Mouse (Mus musculus) MEL (cell line): ENCODE measurements around the gene Pcnt. TPM values are rescaled to one million over a fixed set of nuclear protein-coding genes. Genes with fewer than 3 reads are reported as not detected.

ENCODE experiments used
- DNase-seq: peaks from one replicate; pipeline ENCODE4 v3.0.0; 2011; ENCODE audit warnings: low read depth, low spot score
- H3K27ac ChIP-seq: 2 replicates; pipeline ENCODE4 v1.5.1; 2012; ENCODE audit warnings: low read depth, mild to moderate bottlenecking, control low read depth, low read length, moderate library complexity; ENCODE audit not compliant: control insufficient read depth
- H3K27me3 ChIP-seq, 2 experiments: fragments of 150-350 bp in 1 of 2; sonication (generic) in 1 of 2; 2 replicates each; pipeline ENCODE4 v1.6.1; 2012; ENCODE audit warnings: low read length in 2 of 2, mild to moderate bottlenecking in 2 of 2, improper control_type of control experiment in 1 of 2, moderate library complexity in 1 of 2; ENCODE audit not compliant: insufficient read depth in 2 of 2, control insufficient read depth in 1 of 2
- H3K36me3 ChIP-seq, 2 experiments: 2 replicates each; pipeline ENCODE4 v1.6.1; 2012 to 2014; ENCODE audit warnings: low read length in 2 of 2, improper control_type of control experiment in 1 of 2, inconsistent platforms in 1 of 2, mild to moderate bottlenecking in 1 of 2; ENCODE audit not compliant: insufficient read depth in 2 of 2, control insufficient read depth in 1 of 2
- H3K4me1 ChIP-seq, 2 experiments: fragments of 150-350 bp in 1 of 2; sonication (generic) in 1 of 2; 2 replicates each; pipeline ENCODE4 v1.6.1; 2012; ENCODE audit warnings: low read length in 2 of 2, improper control_type of control experiment in 1 of 2, mild to moderate bottlenecking in 1 of 2; ENCODE audit not compliant: insufficient read depth in 2 of 2, control insufficient read depth in 1 of 2
- H3K4me3 ChIP-seq, 2 experiments: fragments of 150-350 bp in 1 of 2; sonication (generic) in 1 of 2; 2 replicates each; pipeline ENCODE4 v1.5.1; 2012; ENCODE audit warnings: low read depth in 2 of 2, low read length in 2 of 2, mild to moderate bottlenecking in 2 of 2, moderate library complexity in 2 of 2, control low read depth in 1 of 2, improper control_type of control experiment in 1 of 2; ENCODE audit not compliant: control insufficient read depth in 1 of 2, insufficient read depth in 1 of 2
- H3K79me2 ChIP-seq: 2 replicates; pipeline ENCODE4 v1.6.1; 2012; ENCODE audit warnings: mild to moderate bottlenecking, low read length, moderate library complexity; ENCODE audit not compliant: control insufficient read depth, poor library complexity, insufficient read depth
- H3K9ac ChIP-seq: 2 replicates; pipeline ENCODE4 v1.6.1; 2012; ENCODE audit warnings: low read depth, mild to moderate bottlenecking, control low read depth, low read length, moderate library complexity; ENCODE audit not compliant: control insufficient read depth, poor library complexity, severe bottlenecking
- H3K9me3 ChIP-seq: fragments of 150-350 bp; sonication (generic); replicated peaks from 2 replicates; pipeline ENCODE4 v1.6.1; 2012; ENCODE audit warnings: mild to moderate bottlenecking, low read length, improper control_type of control experiment, moderate library complexity; ENCODE audit not compliant: insufficient read depth
- BHLHE40 ChIP-seq: IDR thresholded peaks from 2 replicates; pipeline ENCODE4 v1.6.1; 2012; ENCODE audit warnings: low read depth, mild to moderate bottlenecking, inconsistent platforms, low read length, improper control_type of control experiment, borderline replicate concordance
- CHD2 ChIP-seq: IDR thresholded peaks from 2 replicates; pipeline ENCODE4 v1.6.1; 2011; ENCODE audit warnings: low read length, improper control_type of control experiment
- ELF1 ChIP-seq: IDR thresholded peaks from 2 replicates; pipeline ENCODE4 v1.6.1; 2014; ENCODE audit warnings: low read depth, mild to moderate bottlenecking, inconsistent platforms, low read length, improper control_type of control experiment, moderate library complexity
- HCFC1 ChIP-seq: IDR thresholded peaks from 2 replicates; pipeline ENCODE4 v1.6.1; 2012; ENCODE audit warnings: low read depth, mild to moderate bottlenecking, inconsistent platforms, low read length, improper control_type of control experiment, moderate library complexity
- KAT2A ChIP-seq: conservative IDR thresholded peaks from 2 replicates; pipeline ENCODE4 v1.6.1; 2012; ENCODE audit warnings: low read depth, low read length, improper control_type of control experiment, inconsistent platforms
- MAFK ChIP-seq: IDR thresholded peaks from 2 replicates; pipeline ENCODE4 v1.6.1; 2011; ENCODE audit warnings: low read depth, mild to moderate bottlenecking, low read length, improper control_type of control experiment, borderline replicate concordance
- MAX ChIP-seq: IDR thresholded peaks from 2 replicates; pipeline ENCODE4 v1.6.1; 2011; ENCODE audit warnings: low read length, improper control_type of control experiment
- MAZ ChIP-seq: IDR thresholded peaks from 2 replicates; pipeline ENCODE4 v1.6.1; 2012; ENCODE audit warnings: low read depth, mild to moderate bottlenecking, inconsistent platforms, low read length, improper control_type of control experiment
- MXI1 ChIP-seq: IDR thresholded peaks from 2 replicates; pipeline ENCODE4 v1.6.1; 2011; ENCODE audit warnings: mild to moderate bottlenecking, low read depth, low read length, improper control_type of control experiment
- MYB ChIP-seq: IDR thresholded peaks from 2 replicates; pipeline ENCODE4 v1.6.1; 2011; ENCODE audit warnings: mild to moderate bottlenecking, low read depth, low read length, improper control_type of control experiment
- MYC ChIP-seq: IDR thresholded peaks from 2 replicates; pipeline ENCODE4 v1.6.1; 2011; ENCODE audit warnings: low read depth, mild to moderate bottlenecking, low read length, improper control_type of control experiment, moderate library complexity
- NELFE ChIP-seq: IDR thresholded peaks from 2 replicates; pipeline ENCODE4 v1.6.1; 2011; ENCODE audit warnings: low read depth, low read length, improper control_type of control experiment
- NRF1 ChIP-seq: IDR thresholded peaks from 2 replicates; pipeline ENCODE4 v1.6.1; 2014; ENCODE audit warnings: low read depth, mild to moderate bottlenecking, inconsistent platforms, low read length, improper control_type of control experiment, moderate library complexity; ENCODE audit not compliant: poor library complexity, insufficient read depth, severe bottlenecking
- POLR2A ChIP-seq, 2 experiments: IDR thresholded peaks; 2 replicates each; pipeline ENCODE4 v1.6.1; 2011 to 2012; ENCODE audit warnings: low read length in 2 of 2, mild to moderate bottlenecking in 2 of 2, control low read depth in 1 of 2, improper control_type of control experiment in 1 of 2, low read depth in 1 of 2, moderate library complexity in 1 of 2; ENCODE audit not compliant: control insufficient read depth in 1 of 2, insufficient read depth in 1 of 2, poor library complexity in 1 of 2
- POLR2AphosphoS2 ChIP-seq: IDR thresholded peaks from 2 replicates; pipeline ENCODE4 v1.6.1; 2011; ENCODE audit warnings: low read length, improper control_type of control experiment
- RAD21 ChIP-seq: IDR thresholded peaks from 2 replicates; pipeline ENCODE4 v1.6.1; 2011; ENCODE audit warnings: mild to moderate bottlenecking, low read depth, low read length, improper control_type of control experiment
- SMC3 ChIP-seq: IDR thresholded peaks from 2 replicates; pipeline ENCODE4 v1.6.1; 2011; ENCODE audit warnings: low read depth, low read length, improper control_type of control experiment
- TAL1 ChIP-seq: IDR thresholded peaks from 2 replicates; pipeline ENCODE4 v1.6.1; 2012; ENCODE audit warnings: mild to moderate bottlenecking, inconsistent platforms, low read length, moderate library complexity, mixed read lengths
- TBP ChIP-seq: IDR thresholded peaks from 2 replicates; pipeline ENCODE4 v1.8.0; 2011; ENCODE audit warnings: low read depth, low read length, improper control_type of control experiment
- TCF12 ChIP-seq: IDR thresholded peaks from 2 replicates; pipeline ENCODE4 v1.6.1; 2014; ENCODE audit warnings: low read depth, mild to moderate bottlenecking, inconsistent platforms, low read length, improper control_type of control experiment, moderate library complexity
- UBTF ChIP-seq: IDR thresholded peaks from 2 replicates; pipeline ENCODE4 v1.6.1; 2012; ENCODE audit warnings: low read depth, mild to moderate bottlenecking, inconsistent platforms, low read length, improper control_type of control experiment, moderate library complexity, borderline replicate concordance; ENCODE audit not compliant: insufficient read depth
- USF2 ChIP-seq, 2 experiments: IDR thresholded peaks; 2 replicates each; pipeline ENCODE4 v1.6.1; 2011 to 2012; ENCODE audit warnings: improper control_type of control experiment in 2 of 2, low read length in 2 of 2, borderline replicate concordance in 1 of 2, inconsistent platforms in 1 of 2, low read depth in 1 of 2, mild to moderate bottlenecking in 1 of 2; ENCODE audit not compliant: insufficient read depth in 1 of 2
- ZC3H11A ChIP-seq: IDR thresholded peaks from 2 replicates; pipeline ENCODE4 v1.6.1; 2012; ENCODE audit warnings: low read depth, mild to moderate bottlenecking, inconsistent platforms, low read length, improper control_type of control experiment
- polyA plus RNA-seq, 2 experiments: library from polyadenylated mRNA; stranded (reverse) in 1 of 2; unstranded in 1 of 2; fragments of >175 nt in 1 of 2; fragments of >200 nt in 1 of 2; gene quantifications; 2 replicates each; pipeline versions ENCODE4 v1.2.1 to v1.2.4; 2012; ENCODE audit warnings: low replicate concordance in 2 of 2, low read depth in 1 of 2; ENCODE audit not compliant: insufficient read length in 2 of 2, insufficient read depth in 1 of 2, missing spikeins in 1 of 2
- total RNA-seq: library from RNA; depleted of rRNA; stranded (reverse); fragments of 300-350 nt; gene quantifications from 2 replicates; pipeline ENCODE4 v1.2.3, GENCODE M21; 2012

Pcnt gene
- total and polyA plus RNA-seq, 3 experiments: 30.7 to 51.3 (median 36.4) TPM

- Histone ChIP-seq H3K27me3 (no peaks in the 10 kb centered on the region), H3K36me3 (peaks cover 0 to 6% of the 10 kb centered on the region in 2 experiments; a peak in 2 of 4 replicates), H3K4me3 (no peak overlapping the region), H3K4me1 (no peaks in the 10 kb centered on the region), H3K79me2 (no peaks in the 10 kb centered on the region), H3K27ac (no peak overlapping the region), H3K9ac (no peak overlapping the region), H3K9me3 (no peaks in the 10 kb centered on the region)
- TF ChIP-seq RAD21: no peak
- no peak for TF ChIP-seq MAFK
- no peak for TF ChIP-seq SMC3
- no peak for TF ChIP-seq TAL1
- no peak for TF ChIP-seq CHD2
- no peak for TF ChIP-seq ZC3H11A
- no peak for TF ChIP-seq USF2 (IDR thresholded peaks at IDR 0.05; ENCODE audit: borderline replicate concordance in 1 of 2, insufficient read depth in 1 of 2, low read depth in 1 of 2, low read length in 2 of 2)
- no peak for TF ChIP-seq UBTF
- no peak for TF ChIP-seq POLR2AphosphoS2
- TF ChIP-seq MYC: no peak
- no peak for TF ChIP-seq TCF12
- TF ChIP-seq NRF1: no peak
- no peak for TF ChIP-seq NELFE
- TF ChIP-seq MXI1: no peak
- TF ChIP-seq KAT2A: no peak
- no peak for TF ChIP-seq MYB
- no peak for TF ChIP-seq BHLHE40
- no peak for TF ChIP-seq ELF1
- TF ChIP-seq MAZ: no peak
- DNase-seq: no peak
These were observed 85.2 kb downstream of the Pcnt start for GRCm38 (mm10) chr10:76357286-76357875.

GRCm38 (mm10) chr10:76354974-76355373 lies 87.6 kb downstream of the Pcnt start:
- H3K9me3 ChIP-seq: no peaks in the 10 kb centered on the region
- no peak overlapping the region for H3K27ac ChIP-seq
- no peak overlapping the region for H3K9ac ChIP-seq
- no peaks in the 10 kb centered on the region for H3K4me1 ChIP-seq
- H3K79me2 ChIP-seq: no peaks in the 10 kb centered on the region
- H3K27me3 ChIP-seq: no peaks in the 10 kb centered on the region
- peaks cover 0 to 9% of the 10 kb centered on the region in 2 experiments; a peak in 2 of 4 replicates for H3K36me3 ChIP-seq
- TF ChIP-seq MAX (no peak), POLR2A (IDR thresholded peaks at IDR 0.05; ENCODE audit: control insufficient read depth in 1 of 2, insufficient read depth in 1 of 2, low read depth in 1 of 2, low read length in 2 of 2, poor library complexity in 1 of 2) (no peak), TBP (no peak), MXI1 (no peak), HCFC1 (no peak)
- DNase-seq: no peak
- H3K4me3 ChIP-seq: no peak overlapping the region
